Comparison of ENCODE assay signal across 10 mouse cellular contexts in genomic region chr4:86825143-86825542, GRCm38 (mm10).
"Had no signal": no experiment of that assay in that cellular context is flagged by ENCODE, and none has a peak within 500 bp of the region (broad histone marks: within the 10 kb centered on the region; RNA-seq: fewer than 3 reads in every experiment).

No protein-coding gene starts in this region.

- DNase-seq: kidney, adult 2 months; kidney, postnatal 25 days; layer of hippocampus, adult 9-11 months; layer of hippocampus, postnatal 36 days; left cerebral cortex, postnatal 4 days; lung, adult 18-20 months; midbrain, embryonic 14.5 days; right cerebral cortex, postnatal 4 days; spleen, adult 18-20 months; thymus, postnatal 4 days had no signal
